Mouse (Mus musculus) liver, embryonic 11.5 days (tissue): ENCODE results near the gene Otud3. TPM values are rescaled to one million over a fixed set of nuclear protein-coding genes. Genes with fewer than 3 reads are reported as not detected.

Source experiments
- ATAC-seq: fragments of 200-750 bp; cut with Nextera tagmentation; replicated peaks from 2 replicates; pipeline ENCODE4 v1.8.0; 2017; ENCODE audit warnings: moderate number of reproducible peaks, mild to moderate bottlenecking, moderate TSS enrichment, moderate library complexity; ENCODE audit not compliant: low FRiP score
- DNase-seq: peaks from one replicate; pipeline ENCODE4 v3.0.0-alpha.2; 2017; ENCODE audit warnings: low spot score
- H3K27ac ChIP-seq: fragments of 300-500 bp; sonication (generic); 2 replicates; pipeline ENCODE4 v1.5.1; 2014; ENCODE audit warnings: mild to moderate bottlenecking, low read depth, low read length, control low read depth
- H3K27me3 ChIP-seq: fragments of 300-500 bp; sonication (generic); replicated peaks from 2 replicates; pipeline ENCODE4 v1.6.1; 2014; ENCODE audit warnings: low read length, mixed read lengths; ENCODE audit not compliant: control insufficient read depth, insufficient read depth
- H3K36me3 ChIP-seq: fragments of 300-500 bp; sonication (generic); 2 replicates; pipeline ENCODE4 v1.6.1; 2014; ENCODE audit warnings: mild to moderate bottlenecking, low read length, moderate library complexity, mixed read lengths; ENCODE audit not compliant: control insufficient read depth, insufficient read depth
- H3K4me1 ChIP-seq: fragments of 300-500 bp; sonication (generic); replicated peaks from 2 replicates; pipeline ENCODE4 v1.6.1; 2014; ENCODE audit warnings: low read length, mixed read lengths; ENCODE audit not compliant: control insufficient read depth, insufficient read depth
- H3K4me2 ChIP-seq: fragments of 300-500 bp; sonication (generic); 2 replicates; pipeline ENCODE4 v1.6.1; 2014; ENCODE audit warnings: mild to moderate bottlenecking, control low read depth, moderate library complexity
- H3K4me3 ChIP-seq: fragments of 300-500 bp; sonication (generic); 2 replicates; pipeline ENCODE4 v1.5.1; 2014; ENCODE audit warnings: low read depth, low read length, control low read depth
- H3K9ac ChIP-seq: fragments of 300-500 bp; sonication (generic); 2 replicates; pipeline ENCODE4 v1.6.1; 2014; ENCODE audit warnings: low read depth, low read length, control low read depth
- H3K9me3 ChIP-seq: fragments of 300-500 bp; sonication (generic); 2 replicates; pipeline ENCODE4 v1.6.1; 2016; ENCODE audit warnings: low read length, inconsistent platforms, mixed read lengths; ENCODE audit not compliant: control insufficient read depth
- WGBS: fragments of 180-500 bp; shearing (Covaris S2); extraction: QIAGEN DNeasy Blood & Tissue Kit; methylation state at CpG from one replicate; pipeline ENCODE4 v1.1.7; 2014; 5-methylcytosine and 5-hydroxymethylcytosine counted together
- polyA plus RNA-seq: library from polyadenylated mRNA; unstranded; fragments of >200 nt; fragmentation: Nextera tagmentation; extraction: Ambion mirVana; gene quantifications from 2 replicates; pipeline ENCODE4 v1.2.1, GENCODE M21; 2014

Otud3 gene
- polyA plus RNA-seq, 1 experiment from 2014 or later: 3.8 TPM

DNA sequence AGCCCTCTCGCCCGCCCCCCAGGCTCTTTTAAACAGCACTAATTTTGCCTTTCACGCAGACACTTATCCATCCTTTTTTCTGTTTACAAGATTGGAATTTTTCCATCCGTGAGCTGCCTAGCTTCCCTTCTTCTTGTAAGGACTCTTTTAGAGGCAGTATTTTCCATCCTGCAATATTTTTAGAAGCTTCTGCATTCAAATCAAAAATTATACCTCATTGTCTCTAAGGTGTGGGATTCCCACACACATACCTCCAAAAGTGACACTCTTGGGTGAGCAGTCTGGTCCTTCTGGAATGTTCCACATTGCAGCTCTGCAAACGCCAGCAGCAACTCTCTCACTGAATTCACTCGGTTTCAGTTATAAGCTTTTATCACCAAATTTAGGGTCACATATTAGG, 60.8 kb downstream of the Otud3 start:
- Histone ChIP-seq H3K4me2 (no peak overlapping the region), H3K27me3 (no peaks in the 10 kb centered on the region; the same call in 1 of the 2 replicates), H3K4me1 (no peaks in the 10 kb centered on the region), H3K27ac (no peak overlapping the region), H3K36me3 (no peaks in the 10 kb centered on the region), H3K9ac (no peak overlapping the region), H3K9me3 (no peaks in the 10 kb centered on the region), H3K4me3 (no peak overlapping the region)
- WGBS: 67% methylated on average over 6 of the region's 6 CpGs
- ATAC-seq (no peak), DNase-seq (no peak)

DNA sequence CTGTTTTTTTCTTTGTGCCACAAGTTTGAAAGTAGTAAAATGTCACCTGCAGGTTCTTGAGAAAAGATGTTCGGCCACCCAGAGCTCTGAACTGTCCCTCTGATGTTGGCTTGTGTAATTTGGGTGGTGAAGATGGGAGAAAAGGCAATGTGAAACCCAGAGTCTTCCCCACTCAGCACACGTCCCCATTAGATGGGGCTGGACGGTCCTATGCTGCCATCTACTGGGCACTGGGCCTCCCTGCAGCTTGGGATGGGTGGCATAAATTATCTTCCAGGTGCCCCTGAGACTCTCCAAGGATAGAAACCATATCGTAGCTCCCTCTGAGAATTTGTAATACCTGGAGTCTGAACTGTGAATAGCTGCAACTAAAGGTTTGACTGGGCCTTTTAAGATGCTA, 62.3 kb downstream of the Otud3 start:
- Histone ChIP-seq H3K36me3 (no peaks in the 10 kb centered on the region), H3K9me3 (no peaks in the 10 kb centered on the region)

More for the DNA sequence above, 62.3 kb downstream of the Otud3 start:
- no peak overlapping the region for H3K4me2 ChIP-seq
- H3K27ac ChIP-seq: no peak overlapping the region
- peak; percentile 62 for DNase-seq
- H3K9ac ChIP-seq: no peak overlapping the region
- H3K4me1 ChIP-seq: no peaks in the 10 kb centered on the region
- WGBS: 5% methylated on average over 4 of the region's 4 CpGs
- H3K4me3 ChIP-seq: no peak overlapping the region
- no peaks in the 10 kb centered on the region for H3K27me3 ChIP-seq
- ATAC-seq: no peak

Other genes with a start within 250 kb of the Otud3 start
- 0.22 and 0.27 TPM in 2 replicates for gene Pla2g2c, start 189.2 kb downstream of the Otud3 start, polyA plus RNA-seq
- gene Ubxn10, start 176.8 kb downstream of the Otud3 start, polyA plus RNA-seq: 0.48 and 0.74 TPM in 2 replicates
- not detected in 2 replicates for gene Pla2g2f, start 156.3 kb downstream of the Otud3 start, polyA plus RNA-seq
- 0.25 TPM in 1 of 2 replicates, not detected in the other for gene Pla2g2d, start 138.2 kb downstream of the Otud3 start, polyA plus RNA-seq
- gene Pla2g5, start 50.5 kb downstream of the Otud3 start, polyA plus RNA-seq: 0.16 TPM in 1 of 2 replicates, not detected in the other
- not detected in 2 replicates for gene Gm13030, start 40.0 kb downstream of the Otud3 start, polyA plus RNA-seq
- gene Pla2g2e, start 36.0 kb downstream of the Otud3 start, polyA plus RNA-seq: not detected in 2 replicates
- gene Rnf186, start 53.2 kb upstream of the Otud3 start, polyA plus RNA-seq: not detected in 2 replicates
- gene Tmco4, start 58.9 kb upstream of the Otud3 start, polyA plus RNA-seq: 1.5 and 1.9 TPM in 2 replicates
- gene Htr6, start 161.6 kb upstream of the Otud3 start, polyA plus RNA-seq: not detected in 2 replicates
- gene Nbl1, start 179.0 kb upstream of the Otud3 start, polyA plus RNA-seq: 4.0 and 5.0 TPM in 2 replicates
- gene Minos1, start 217.2 kb upstream of the Otud3 start, polyA plus RNA-seq: 541 and 564 TPM in 2 replicates